Mouse (Mus musculus) liver, postnatal 0 days (tissue): ENCODE data around the gene Lyz1. TPM values are rescaled to one million over a fixed set of nuclear protein-coding genes. Genes with fewer than 3 reads are reported as not detected.
"Not testable (repeated sequence)": the region's sequence is repeated elsewhere in the genome, so short reads cannot be mapped to it uniquely, and the experiment has no call there.

Experiments used
- ATAC-seq: fragments of 200-750 bp; cut with Nextera tagmentation; 2 replicates; pipeline ENCODE4 v1.8.0; 2017; ENCODE audit warnings: mild to moderate bottlenecking, moderate library complexity
- DNase-seq: peaks from one replicate; pipeline ENCODE4 v3.0.0-alpha.2; 2016
- H3K27ac ChIP-seq: fragments of 300-500 bp; sonication (generic); 2 replicates; pipeline ENCODE4 v1.5.1; 2014; ENCODE audit warnings: antibody characterized with exemption, moderate library complexity, mild to moderate bottlenecking, low read depth
- H3K27me3 ChIP-seq: fragments of 300-500 bp; sonication (generic); 2 replicates; pipeline ENCODE4 v1.6.1; 2014; ENCODE audit warnings: low read length, control low read depth, mixed read lengths; ENCODE audit not compliant: insufficient read depth
- H3K36me3 ChIP-seq: fragments of 300-500 bp; sonication (generic); replicated peaks from 2 replicates; pipeline ENCODE4 v1.6.1; 2014; ENCODE audit warnings: mild to moderate bottlenecking, control low read depth, low read length, moderate library complexity, mixed read lengths; ENCODE audit not compliant: insufficient read depth
- H3K4me1 ChIP-seq: fragments of 300-500 bp; sonication (generic); 2 replicates; pipeline ENCODE4 v1.6.1; 2014; ENCODE audit warnings: antibody characterized with exemption, mild to moderate bottlenecking, control low read depth; ENCODE audit not compliant: insufficient read depth
- H3K4me2 ChIP-seq: fragments of 300-500 bp; sonication (generic); 2 replicates; pipeline ENCODE4 v1.6.1; 2014; ENCODE audit warnings: low read depth, mild to moderate bottlenecking, low read length, moderate library complexity, mixed read lengths
- H3K4me3 ChIP-seq: fragments of 300-500 bp; sonication (generic); 2 replicates; pipeline ENCODE4 v1.5.1; 2014; ENCODE audit warnings: low read depth, low read length
- H3K9ac ChIP-seq: fragments of 300-500 bp; sonication (generic); replicated peaks from 2 replicates; pipeline ENCODE4 v1.6.1; 2014; ENCODE audit warnings: mild to moderate bottlenecking, moderate library complexity
- H3K9me3 ChIP-seq: fragments of 300-500 bp; sonication (generic); 2 replicates; pipeline ENCODE4 v1.6.1; 2016; ENCODE audit warnings: mild to moderate bottlenecking, control low read depth, low read length, mixed read lengths
- CTCF ChIP-seq: sonication (generic); IDR thresholded peaks from 2 replicates; pipeline ENCODE4 v1.5.1; 2016; ENCODE audit warnings: antibody characterized with exemption, low read depth
- EP300 ChIP-seq: IDR thresholded peaks from 2 replicates; pipeline ENCODE4 v1.6.1; 2016; ENCODE audit warnings: antibody characterized with exemption, low read depth, mild to moderate bottlenecking
- WGBS: fragments of 180-500 bp; shearing (Covaris S2); extraction: QIAGEN DNeasy Blood & Tissue Kit; methylation state at CpG from one replicate; pipeline ENCODE4 v1.1.7; 2014; ENCODE audit not compliant: insufficient replicate concordance; 5-methylcytosine and 5-hydroxymethylcytosine counted together
- polyA plus RNA-seq: library from polyadenylated mRNA; unstranded; fragments of >200 nt; fragmentation: Nextera tagmentation; extraction: Ambion mirVana; gene quantifications from 2 replicates; pipeline ENCODE4 v1.2.1, GENCODE M21; 2015

The Lyz1 gene
- polyA plus RNA-seq, 1 experiment from 2014 or later = 0.42 TPM

GRCm38 (mm10) chr10:117283871-117284577, 8.6 kb downstream of the Lyz1 start:
- no peaks in the 10 kb centered on the region for H3K4me1 ChIP-seq
- H3K9ac ChIP-seq = no peak overlapping the region
- 70% methylated on average over 7 of the region's 7 CpGs for WGBS
- H3K27ac ChIP-seq = no peak overlapping the region
- DNase-seq = no peak
- no peaks in the 10 kb centered on the region for H3K36me3 ChIP-seq
- ATAC-seq = no peak
- H3K27me3 ChIP-seq = no peaks in the 10 kb centered on the region
- peak overlapping the region; percentile 32; the same call in 1 of the 2 replicates for H3K4me2 ChIP-seq
- no peak overlapping the region for H3K4me3 ChIP-seq
- TF ChIP-seq CTCF (no peak), EP300 (no peak)
- no peaks in the 10 kb centered on the region for H3K9me3 ChIP-seq

- not testable (repeated sequence) for H3K4me1 ChIP-seq, H3K27ac ChIP-seq, DNase-seq, H3K36me3 ChIP-seq, H3K9ac ChIP-seq, ATAC-seq, H3K9me3 ChIP-seq, H3K4me3 ChIP-seq, H3K27me3 ChIP-seq
- WGBS = 60% methylated on average over 4 of the region's 4 CpGs
- H3K4me2 ChIP-seq = 0 out of 2 replicates have a peak overlapping the region, but pooled peaks have one; percentile 6
These were observed 9.5 kb downstream of the Lyz1 start for GRCm38 (mm10) chr10:117283196-117283595.

- no peak overlapping the region for H3K9ac ChIP-seq
- no peaks in the 10 kb centered on the region for H3K36me3 ChIP-seq
- peak overlapping the region; percentile 33; the same call in 1 of the 2 replicates for H3K4me3 ChIP-seq
- ATAC-seq (no peak), DNase-seq (no peak)
- H3K27me3 ChIP-seq = no peaks in the 10 kb centered on the region
- 57% methylated on average over 2 of the region's 2 CpGs for WGBS
- TF ChIP-seq EP300 (no peak), CTCF (no peak)
- H3K27ac ChIP-seq = no peak overlapping the region
- H3K9me3 ChIP-seq = no peaks in the 10 kb centered on the region
- H3K4me1 ChIP-seq = no peaks in the 10 kb centered on the region
- 0 out of 2 replicates have a peak overlapping the region, but pooled peaks have one; percentile 13 for H3K4me2 ChIP-seq
These were observed 10.1 kb downstream of the Lyz1 start for GRCm38 (mm10) chr10:117282551-117282950.

GRCm38 (mm10) chr10:117282049-117282448, 10.6 kb downstream of the Lyz1 start, which contains the start of gene Lyz2:
Lyz2 (minus strand) TSS chr10:117282321.
- 0 out of 2 replicates have a peak within 1 kb of the TSS, but pooled peaks have one; percentile 18 for H3K9ac ChIP-seq
- WGBS = 24% methylated on average over 4 of the region's 4 CpGs
- TF ChIP-seq EP300 (no peak), CTCF (no peak)
- peak within 1 kb of the TSS; percentile 20; the same call in 1 of the 2 replicates for H3K4me2 ChIP-seq
- peak; percentile 38; the same call in 1 of the 2 replicates for ATAC-seq
- H3K4me3 ChIP-seq = peak within 1 kb of the TSS; percentile 33
- H3K9me3 ChIP-seq = no peaks in the 10 kb centered on the region
- no peaks in the 10 kb centered on the region for H3K36me3 ChIP-seq
- peak within 1 kb of the TSS; percentile 44 for H3K27ac ChIP-seq
- H3K4me1 ChIP-seq = no peaks in the 10 kb centered on the region
- H3K27me3 ChIP-seq = no peaks in the 10 kb centered on the region
- no peak for DNase-seq

- no peaks in the 10 kb centered on the region for H3K27me3 ChIP-seq
- no peaks in the 10 kb centered on the region for H3K4me1 ChIP-seq
- H3K9ac ChIP-seq = 0 out of 2 replicates have a peak overlapping the region, but pooled peaks have one; percentile 18
- H3K9me3 ChIP-seq = no peaks in the 10 kb centered on the region
- H3K36me3 ChIP-seq = no peaks in the 10 kb centered on the region
- H3K27ac ChIP-seq = peak overlapping the region; percentile 44
- peak overlapping the region; percentile 20; the same call in 1 of the 2 replicates for H3K4me2 ChIP-seq
- TF ChIP-seq EP300 (no peak), CTCF (no peak)
- ATAC-seq (no peak), DNase-seq (no peak)
- H3K4me3 ChIP-seq = peak overlapping the region; percentile 33
- 57% methylated on average over 7 of the region's 7 CpGs for WGBS
These were observed 11.2 kb downstream of the Lyz1 start for GRCm38 (mm10) chr10:117281381-117281920.

GRCm38 (mm10) chr10:117280000-117280399, 12.7 kb downstream of the Lyz1 start:
- H3K27ac ChIP-seq = no peak overlapping the region
- ATAC-seq (no peak), DNase-seq (peak; percentile 9)
- 45% methylated on average over 1 of the region's 1 CpGs for WGBS
- peak overlapping the region; percentile 33 for H3K4me3 ChIP-seq
- H3K9ac ChIP-seq = no peak overlapping the region
- H3K4me2 ChIP-seq = peak overlapping the region; percentile 32
- H3K4me1 ChIP-seq = no peaks in the 10 kb centered on the region
- no peak for TF ChIP-seq EP300
- no peak for TF ChIP-seq CTCF
- H3K9me3 ChIP-seq = no peaks in the 10 kb centered on the region
- no peaks in the 10 kb centered on the region for H3K27me3 ChIP-seq
- H3K36me3 ChIP-seq = no peaks in the 10 kb centered on the region

- not testable (repeated sequence) for H3K4me3 ChIP-seq, H3K27ac ChIP-seq
- 68% methylated on average over 2 of the region's 2 CpGs for WGBS
These were observed 14.2 kb downstream of the Lyz1 start for GRCm38 (mm10) chr10:117278510-117278909.

GRCm38 (mm10) chr10:117277779-117278178, 14.9 kb downstream of the Lyz1 start:
- not testable (repeated sequence) for ATAC-seq, H3K4me1 ChIP-seq, H3K27me3 ChIP-seq

More at GRCm38 (mm10) chr10:117278510-117278909, 14.2 kb downstream of the Lyz1 start:
- not testable (repeated sequence) for H3K9ac ChIP-seq, H3K4me2 ChIP-seq, ATAC-seq, H3K9me3 ChIP-seq, H3K36me3 ChIP-seq, H3K4me1 ChIP-seq, H3K27me3 ChIP-seq
- peak; percentile 6 for DNase-seq

More at GRCm38 (mm10) chr10:117277779-117278178, 14.9 kb downstream of the Lyz1 start:
- DNase-seq = peak; percentile 10
- H3K27ac ChIP-seq, H3K4me2 ChIP-seq, H3K9ac ChIP-seq, H3K36me3 ChIP-seq, H3K4me3 ChIP-seq, H3K9me3 ChIP-seq: not testable (repeated sequence)
- 82% methylated on average over 9 of the region's 9 CpGs for WGBS
